Mouse (Mus musculus) layer of hippocampus, postnatal 25 days (tissue): ENCODE measurements around the gene Bbs5. TPM values are rescaled to one million over a fixed set of nuclear protein-coding genes. Genes with fewer than 3 reads are reported as not detected.
"Not testable (repeated sequence)": the region's sequence is repeated elsewhere in the genome, so short reads cannot be mapped to it uniquely, and the experiment has no call there.

ENCODE experiments used
- DNase-seq, 2 experiments: peaks; one replicate each; pipeline ENCODE4 v3.0.0; 2022; ENCODE audit warnings: mixed read lengths in 2 of 2, low spot score in 1 of 2; ENCODE audit errors: extremely low spot score in 1 of 2
- total RNA-seq, 2 experiments: library from RNA; stranded (reverse); gene quantifications; 2 replicates each; pipeline ENCODE4 v1.2.3; 2021

Bbs5 gene
- total RNA-seq, 2 experiments from 2014 or later, result 19.1 to 31.3 TPM

DNA sequence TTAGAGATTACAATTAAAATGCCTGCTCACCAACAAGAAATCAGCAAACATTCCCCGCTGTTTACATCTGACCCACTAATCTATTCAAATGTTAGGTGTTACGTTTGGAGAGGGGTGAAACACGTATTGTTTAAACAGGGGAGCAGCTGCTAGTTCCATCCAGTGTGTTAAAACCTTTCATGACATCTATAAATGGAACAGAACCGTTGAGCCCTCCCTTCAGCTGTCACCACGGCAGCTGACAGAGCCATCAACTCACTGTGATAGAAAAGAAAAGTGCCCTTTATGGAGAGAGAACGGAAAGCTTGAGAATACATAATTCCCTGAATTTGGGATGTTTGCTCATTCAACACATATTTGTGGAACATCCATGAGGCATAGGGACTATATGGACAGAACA is 21.4 kb downstream of the Bbs5 start:
- DNase-seq, result no peak

DNA sequence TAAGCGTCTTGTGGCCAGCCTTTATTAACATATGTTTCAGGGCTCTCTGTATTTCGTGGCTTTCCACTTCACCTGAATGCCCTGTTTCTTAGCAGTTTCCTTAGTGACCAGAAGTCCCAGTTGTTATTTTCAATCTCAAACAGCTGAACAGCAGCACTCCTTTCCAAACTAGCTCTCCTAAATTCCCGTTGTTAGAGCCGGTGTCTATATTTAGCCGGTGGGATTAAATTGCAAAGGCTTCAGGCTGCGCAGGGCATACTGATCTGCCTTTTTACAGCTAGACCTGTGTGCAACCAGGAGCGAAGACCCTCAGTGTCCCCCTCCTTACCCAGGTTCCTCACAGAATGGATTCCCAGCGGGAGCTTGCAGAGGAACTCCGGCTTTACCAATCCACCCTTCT is 22.9 kb downstream of the Bbs5 start, which contains the start of gene Klhl41:
Klhl41 (plus strand) TSS at position 268 of the 400 bp plus-strand sequence.
- DNase-seq, result no peak

DNA sequence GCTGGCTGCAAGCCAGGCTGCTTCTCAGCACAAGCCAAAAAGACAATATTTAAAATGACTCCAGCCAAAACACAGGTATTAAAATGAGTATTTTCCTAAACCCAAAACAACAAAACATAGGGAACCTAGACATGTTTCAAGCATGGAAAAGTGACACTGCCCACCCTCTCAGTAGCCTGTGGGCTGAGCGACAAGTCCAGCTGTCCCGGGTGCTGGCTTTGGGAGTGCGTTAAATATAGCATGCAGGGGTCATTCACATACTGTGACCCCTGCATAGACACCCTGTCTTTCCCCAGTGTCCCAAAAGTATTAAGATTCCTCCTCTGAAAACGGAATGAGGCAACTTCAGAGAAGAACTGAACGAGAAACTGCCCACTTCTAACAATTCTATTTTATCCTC is 26.8 kb downstream of the Bbs5 start:
- DNase-seq, result no peak

DNA sequence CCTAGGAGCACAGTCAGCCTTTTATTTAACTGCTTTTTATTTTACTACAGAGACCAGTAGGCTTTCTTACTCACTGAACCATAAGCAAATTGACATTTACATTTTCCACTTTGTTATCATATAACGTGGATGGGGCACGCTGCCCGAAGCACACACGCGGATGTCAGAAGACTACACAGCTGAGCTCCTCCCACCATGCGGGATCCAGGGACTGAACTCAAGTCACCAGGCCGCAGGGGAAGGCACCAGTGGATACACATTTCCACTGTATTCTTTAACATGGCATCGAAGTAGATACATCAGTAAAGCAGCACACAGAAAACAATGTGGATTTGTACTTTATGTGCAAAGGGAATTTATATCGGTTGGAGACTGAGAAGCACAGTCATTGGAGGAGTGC is 28.3 kb downstream of the Bbs5 start:
- DNase-seq, result no peak

DNA sequence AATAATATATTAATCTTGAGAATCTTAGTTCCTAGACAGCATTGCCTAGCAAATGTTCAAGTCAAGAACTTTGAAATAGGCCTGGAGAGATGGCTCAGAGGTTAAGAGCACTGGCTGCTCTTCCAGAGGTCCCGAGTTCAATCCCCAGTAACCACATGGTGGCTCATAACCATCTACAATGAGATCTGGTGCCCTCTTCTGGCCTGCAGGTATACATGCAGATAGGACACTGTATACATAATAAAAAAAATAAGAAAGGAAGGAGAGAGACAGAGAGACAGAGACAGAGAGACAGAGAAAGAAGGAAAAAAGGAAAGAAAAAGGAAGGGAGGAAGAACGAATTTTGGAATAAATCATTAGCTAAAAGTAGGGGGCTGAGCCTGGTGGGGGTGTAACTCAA is 29.7 kb downstream of the Bbs5 start:
- no peak for DNase-seq

DNA sequence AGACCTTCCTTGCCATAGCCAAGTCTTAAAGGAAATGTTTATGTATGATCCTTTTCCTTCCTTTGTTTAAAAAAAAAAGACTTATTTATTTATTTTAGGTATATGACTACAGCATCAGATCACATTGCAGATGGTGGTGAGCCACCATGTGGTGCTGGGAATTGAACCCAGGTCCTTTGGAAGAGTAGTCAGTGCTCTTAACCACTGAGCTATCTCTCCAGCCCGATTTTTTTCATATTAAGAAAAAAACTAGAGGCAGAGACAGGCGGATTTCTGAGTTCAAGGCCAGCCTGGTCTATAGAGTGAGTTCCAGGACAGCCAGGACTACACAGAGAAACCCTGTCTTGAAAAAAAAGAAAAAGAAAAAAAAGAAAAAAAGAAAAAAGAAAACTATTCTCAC is 30.2 kb downstream of the Bbs5 start:
- DNase-seq, result not testable (repeated sequence)

DNA sequence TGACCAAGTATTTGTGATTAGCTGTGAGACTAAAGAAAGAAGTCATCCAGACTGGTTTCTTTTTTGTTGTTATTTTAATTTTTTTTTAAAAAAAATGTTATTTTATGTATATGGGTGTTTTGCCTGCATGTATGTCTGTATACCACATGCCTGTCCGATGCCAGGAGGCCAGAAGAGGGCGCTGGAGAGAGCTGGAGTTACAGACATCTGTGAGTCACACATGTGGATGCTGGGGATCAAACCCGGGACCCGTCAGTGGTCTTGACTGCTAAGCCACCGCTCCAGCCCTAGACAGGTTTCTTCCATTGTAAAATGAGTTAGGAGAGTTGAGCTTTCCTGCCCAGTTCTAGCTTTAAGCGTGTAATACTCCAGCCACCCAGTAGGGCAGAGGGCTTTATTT is 33.0 kb downstream of the Bbs5 start:
- no peak for DNase-seq

DNA sequence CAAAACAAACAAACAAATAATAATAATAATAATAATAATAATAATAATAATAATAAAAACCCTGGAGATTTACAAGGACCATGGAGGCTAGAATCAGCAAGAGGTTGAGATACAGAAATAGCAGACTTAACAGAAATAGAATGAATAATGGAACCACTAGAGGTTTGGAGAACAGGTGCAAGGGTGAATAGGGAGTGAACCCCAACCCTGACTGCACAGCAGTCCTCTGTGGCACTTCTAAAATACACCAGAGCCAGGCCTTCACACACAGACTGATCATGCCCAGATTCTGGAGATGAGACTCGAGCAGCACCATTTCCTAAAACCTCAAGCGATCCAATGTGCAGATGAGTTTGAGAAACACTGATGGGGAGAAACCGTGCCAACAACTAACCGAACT is 35.0 kb downstream of the Bbs5 start:
- DNase-seq, result no peak

DNA sequence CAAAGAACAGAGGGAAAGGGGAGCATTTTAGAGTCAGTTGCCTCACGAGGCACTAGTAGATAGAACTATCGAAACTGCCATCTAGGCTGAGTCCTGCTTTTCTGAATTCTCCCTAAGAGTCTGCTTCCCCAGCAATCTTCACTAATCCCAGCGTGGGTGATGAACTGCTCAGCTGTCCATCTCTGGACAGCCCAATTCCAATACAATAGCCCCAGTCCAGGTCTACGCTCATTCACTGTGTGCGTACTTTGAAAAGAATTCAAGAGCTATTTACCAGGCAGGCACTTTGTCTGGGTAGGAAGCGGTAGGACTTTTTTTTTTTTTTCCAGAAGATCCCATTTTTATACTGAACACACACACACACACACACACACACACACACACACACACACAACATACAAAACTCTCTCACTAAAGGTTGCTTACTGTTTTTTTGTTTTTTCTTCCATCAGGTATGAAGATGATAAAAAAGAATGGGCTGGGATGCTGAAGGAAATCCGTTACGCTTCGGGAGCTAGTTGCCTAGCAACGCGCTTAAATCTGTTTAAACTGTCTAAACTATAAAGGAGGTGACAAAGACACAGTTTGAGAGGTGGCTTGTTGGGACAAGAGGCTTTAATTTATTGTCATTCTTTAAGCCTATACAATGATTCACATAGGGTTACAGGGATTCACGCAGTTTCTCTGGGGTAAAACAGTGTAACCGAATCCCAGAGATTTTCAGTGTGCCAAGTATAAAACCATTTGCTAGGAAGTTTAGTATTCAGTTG is 36.2 kb downstream of the Bbs5 start:
- DNase-seq, result no peak

DNA sequence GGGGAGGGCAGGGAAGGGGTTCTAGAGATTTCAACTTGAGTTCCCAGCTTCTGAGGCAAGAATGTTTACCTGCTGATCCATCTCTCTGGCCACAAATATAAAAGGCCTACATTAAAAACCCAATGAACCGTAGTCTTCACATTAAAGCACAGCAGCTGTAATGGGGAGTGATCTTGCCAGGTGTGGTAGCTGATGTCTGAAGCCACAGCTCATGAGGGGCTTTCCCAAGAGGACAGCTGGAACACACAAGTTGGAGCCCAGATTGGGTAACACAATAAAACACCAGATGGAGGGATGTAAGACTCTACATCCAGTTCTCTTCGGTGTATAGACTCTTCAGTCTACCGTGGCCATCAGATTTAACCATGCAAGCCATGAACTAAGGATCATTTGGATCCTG is 37.5 kb downstream of the Bbs5 start:
- no peak for DNase-seq

DNA sequence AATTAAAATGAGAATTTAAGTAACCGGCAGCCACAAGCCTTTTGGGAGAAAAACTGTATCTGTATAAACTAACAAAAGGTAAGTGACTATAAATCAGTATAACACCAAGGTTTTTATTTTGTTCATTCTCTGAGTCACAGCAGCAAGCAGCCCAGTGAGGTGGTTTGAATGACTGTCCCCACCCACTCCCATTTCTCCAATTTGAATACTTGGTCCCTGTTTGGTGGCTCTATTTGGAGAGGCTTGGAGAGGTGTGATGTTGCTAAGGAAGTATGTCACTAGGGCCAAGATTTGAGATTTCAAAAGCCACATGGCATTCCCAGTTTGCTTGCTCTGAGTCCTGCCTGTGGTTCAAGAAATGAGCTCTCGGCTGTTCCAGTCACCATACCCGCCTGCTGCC is 43.2 kb downstream of the Bbs5 start:
- DNase-seq, result no peak

DNA sequence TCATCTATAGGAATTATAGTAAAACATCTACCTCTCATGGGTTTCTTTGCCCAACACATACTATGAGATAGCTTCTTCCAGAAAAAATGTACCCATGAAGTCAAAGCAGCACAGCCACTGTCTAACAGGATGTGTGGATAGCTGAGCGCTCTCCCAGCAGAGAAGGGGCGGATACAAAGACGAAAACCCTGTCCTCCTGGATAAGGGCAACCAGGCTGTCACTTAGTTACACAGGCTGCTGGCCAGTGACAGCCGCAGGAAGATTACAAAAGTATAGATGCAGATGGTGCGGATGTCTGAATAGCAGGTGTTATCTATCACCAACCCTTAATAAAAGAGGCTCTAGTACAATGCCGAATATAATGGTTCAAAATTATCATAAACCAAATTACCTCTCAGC is 43.9 kb downstream of the Bbs5 start:
- DNase-seq, result no peak

DNA sequence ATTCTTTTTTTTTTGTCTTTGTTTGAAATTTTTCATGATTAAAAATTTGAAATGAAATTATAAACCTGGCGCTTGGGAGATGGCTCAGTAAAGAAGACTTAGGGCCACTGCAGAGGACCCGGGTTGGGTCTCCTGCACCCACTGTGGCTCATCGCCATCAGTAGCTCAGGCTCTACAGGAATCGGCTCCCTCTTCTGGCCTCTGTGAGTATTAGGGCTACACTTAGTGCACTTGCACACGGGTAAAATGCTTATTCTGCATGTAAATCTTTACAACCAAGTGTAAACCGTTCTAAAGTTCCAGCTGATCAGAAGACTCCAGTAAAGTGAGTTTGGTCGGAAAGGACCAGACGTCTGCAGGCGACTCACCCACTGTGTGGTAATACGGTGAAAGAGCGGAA is 46.5 kb downstream of the Bbs5 start:
- no peak for DNase-seq

DNA sequence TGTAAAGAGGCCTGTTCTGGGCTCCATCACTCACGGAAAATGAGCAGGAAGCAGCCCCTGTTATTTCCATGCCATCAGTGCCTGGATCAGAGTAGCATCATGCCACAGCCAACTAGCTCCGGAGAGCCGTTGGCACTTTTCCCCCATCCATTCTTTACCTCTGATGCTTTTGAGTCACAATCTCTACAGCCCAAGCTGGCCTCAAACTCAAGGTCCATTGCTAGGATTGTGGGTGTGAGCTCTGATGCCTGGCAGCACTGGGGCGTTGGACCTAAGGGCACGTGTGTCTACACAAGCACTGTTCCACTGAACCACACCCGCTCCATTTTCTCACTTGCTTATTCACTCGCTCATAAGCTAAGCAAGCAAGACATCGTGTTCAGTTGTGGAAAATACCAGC is 53.5 kb downstream of the Bbs5 start:
- DNase-seq, result no peak

DNA sequence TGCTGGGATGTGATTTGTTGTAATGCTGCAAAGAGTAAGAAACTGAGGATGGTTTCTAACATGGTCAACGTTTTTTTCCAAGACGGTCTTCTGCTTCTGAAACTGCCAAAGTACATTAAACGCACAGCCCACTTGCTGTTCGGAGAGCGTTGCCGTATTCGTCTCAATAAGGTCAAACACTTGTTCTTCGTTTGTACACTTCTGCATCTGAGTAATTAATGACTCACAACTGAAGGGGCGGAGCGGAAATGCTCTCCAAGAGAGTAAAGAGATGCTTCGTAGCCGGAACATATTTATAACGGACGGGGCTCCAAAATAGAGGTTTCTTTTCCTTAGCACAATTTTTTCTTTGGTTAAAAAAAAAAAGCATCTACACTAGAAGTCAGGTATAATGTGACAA is 65.2 kb downstream of the Bbs5 start:
- DNase-seq, result no peak

DNA sequence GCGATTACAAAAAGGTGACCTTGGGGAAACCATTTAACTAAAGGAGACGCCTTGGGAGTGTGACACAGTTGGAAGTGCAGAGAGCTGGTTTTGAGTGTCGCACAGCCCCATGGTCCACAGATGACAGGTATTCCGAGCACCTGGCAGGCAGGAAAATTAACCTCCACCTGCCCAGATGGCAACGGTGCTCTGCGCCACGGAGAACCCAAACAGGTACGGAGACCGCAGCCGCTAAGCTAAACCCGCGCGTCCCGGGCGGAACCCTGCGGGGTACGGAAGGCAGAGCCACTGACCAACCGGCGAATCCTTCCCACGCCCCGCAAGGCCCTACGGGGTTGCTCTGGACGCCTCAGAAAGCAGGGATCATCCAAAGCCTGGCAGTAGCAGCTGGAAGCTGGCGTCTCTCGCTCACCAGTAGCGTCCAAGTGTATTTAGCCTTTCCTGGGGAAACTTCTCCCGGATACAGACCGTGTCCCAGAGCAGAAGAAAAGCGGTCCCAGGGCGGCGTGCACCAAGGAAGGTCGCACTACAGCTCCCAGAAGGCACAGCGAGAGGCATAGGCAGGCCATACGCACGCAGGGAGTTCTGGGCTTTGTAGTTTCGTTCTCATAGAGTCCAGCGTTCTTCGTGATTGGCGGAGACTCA is 66.1 kb downstream of the Bbs5 start, which contains the start of gene Fastkd1:
Fastkd1 (minus strand) TSS at position 536 of the 645 bp plus-strand sequence.
- peak; percentile 67 to 69 for DNase-seq

DNA sequence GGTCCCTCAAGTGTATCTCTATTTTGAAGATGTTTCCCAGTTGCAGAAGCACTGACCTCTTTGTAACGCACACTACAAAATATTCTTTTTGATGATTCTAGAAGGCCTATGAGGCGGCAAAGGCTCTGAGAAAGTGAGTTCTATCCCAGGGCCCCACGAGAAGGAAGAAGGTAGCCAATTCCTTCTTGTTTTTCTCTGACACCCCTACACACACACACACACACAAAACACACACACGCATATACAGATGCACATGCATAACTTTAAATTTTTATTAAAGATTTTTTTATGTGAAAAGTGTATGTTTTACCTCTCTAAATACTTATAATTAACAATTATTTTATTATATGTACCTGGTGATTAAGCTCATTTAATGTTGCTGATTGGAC is 66.6 kb downstream of the Bbs5 start:
- DNase-seq, result no peak

DNA sequence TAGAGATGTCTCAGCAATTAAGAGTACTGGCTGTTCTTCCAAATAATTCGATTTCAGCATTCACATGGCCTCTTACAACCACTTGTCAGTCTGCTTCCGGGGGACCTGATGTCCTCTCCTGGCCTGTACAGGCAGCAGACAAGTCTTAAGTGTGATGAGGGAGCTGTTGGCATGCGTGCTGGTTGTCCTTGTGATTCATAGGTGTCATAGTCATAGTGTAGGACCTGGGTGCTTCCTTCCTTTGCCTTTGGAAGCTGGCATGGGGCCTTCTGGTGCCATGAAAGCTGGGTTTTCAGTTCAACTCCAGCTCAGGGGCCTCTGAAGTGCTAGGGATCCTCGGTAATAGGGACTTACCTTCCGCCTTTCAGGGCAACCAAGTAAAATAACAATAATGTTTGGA is 67.2 kb downstream of the Bbs5 start:
- no peak for DNase-seq

DNA sequence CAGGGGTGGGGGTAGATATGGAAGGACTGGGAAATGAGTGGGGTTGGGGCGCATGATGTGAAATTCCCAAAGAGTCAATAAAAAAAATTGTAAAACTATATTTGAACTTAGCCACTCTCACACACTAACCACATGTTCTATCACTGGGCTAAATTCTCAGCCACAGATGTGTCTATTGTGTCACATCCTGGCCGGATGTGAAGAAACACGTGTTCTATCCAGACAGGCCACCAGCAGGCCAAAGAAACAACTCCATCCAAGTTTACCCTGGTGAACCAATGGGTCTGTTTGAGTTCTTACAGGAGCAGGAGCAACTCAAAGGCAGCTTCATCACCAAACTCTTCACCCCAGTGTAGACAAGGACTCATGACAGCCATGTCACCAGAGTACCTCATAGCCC is 69.5 kb downstream of the Bbs5 start:
- no peak for DNase-seq
